Mouse (Mus musculus): ENCODE measurements around the gene Lmx1b. TPM values are rescaled to one million over a fixed set of nuclear protein-coding genes. Genes with fewer than 3 reads are reported as not detected.

Lmx1b gene
- polyA plus RNA-seq, 1 experiment = not detected

DNA sequence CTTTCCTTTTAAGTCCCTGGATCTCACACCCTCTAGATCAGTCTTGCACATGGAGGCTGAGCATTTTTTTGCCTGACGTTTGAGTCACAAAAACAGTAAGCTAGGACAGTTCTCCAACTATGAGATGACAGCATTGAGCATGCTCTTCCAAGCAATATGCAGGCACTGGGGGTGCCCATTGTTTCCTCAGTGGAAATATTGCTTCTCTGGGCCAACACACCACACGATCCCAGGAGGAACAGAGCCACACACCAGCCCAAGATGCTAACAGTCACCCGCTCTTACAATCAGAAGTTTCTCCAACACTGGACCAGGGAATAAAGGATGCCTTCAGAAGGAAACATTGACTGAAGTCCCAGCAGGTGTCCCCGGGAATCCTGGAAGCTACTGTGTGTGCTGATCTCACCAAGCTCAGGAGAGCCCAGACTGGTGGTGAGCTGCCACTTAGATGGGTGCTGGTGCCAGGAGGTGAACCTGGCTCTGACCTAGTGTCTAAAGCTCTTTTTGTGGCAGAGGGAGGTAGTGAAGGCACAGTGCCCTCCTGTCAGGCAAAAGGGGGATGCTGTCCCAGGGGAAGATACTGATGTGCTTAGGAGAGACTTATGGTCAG lies 5.7 kb downstream of the Lmx1b start:
- Histone ChIP-seq H3K27ac (ENCODE audit: insufficient read depth, low read length) (no peak overlapping the region), H3K36me3 (ENCODE audit: control insufficient read depth, insufficient read depth, low read length) (no peaks in the 10 kb centered on the region), H3K4me3 (ENCODE audit: extremely low read depth, insufficient read depth, insufficient read length) (no peak overlapping the region), H3K27me3 (ENCODE audit: control insufficient read depth, insufficient read depth, low read length) (peaks cover 39% of the 10 kb centered on the region), H3K4me1 (ENCODE audit: control insufficient read depth, insufficient read depth, insufficient read length) (peaks cover 4% of the 10 kb centered on the region; the same call in 1 of the 2 replicates)
- DNase-seq (ENCODE audit: low read depth in 1 of 2, low spot score in 2 of 2) = no peak
- TF ChIP-seq POLR2A (IDR thresholded peaks at IDR 0.05; ENCODE audit: low read depth, low read length) = no peak
- TF ChIP-seq CTCF (IDR thresholded peaks at IDR 0.05; ENCODE audit: extremely low read depth, insufficient read depth, insufficient read length, insufficient replicate concordance) = no peak
- 24% methylated on average over 4 of the region's 4 CpGs for WGBS

DNA sequence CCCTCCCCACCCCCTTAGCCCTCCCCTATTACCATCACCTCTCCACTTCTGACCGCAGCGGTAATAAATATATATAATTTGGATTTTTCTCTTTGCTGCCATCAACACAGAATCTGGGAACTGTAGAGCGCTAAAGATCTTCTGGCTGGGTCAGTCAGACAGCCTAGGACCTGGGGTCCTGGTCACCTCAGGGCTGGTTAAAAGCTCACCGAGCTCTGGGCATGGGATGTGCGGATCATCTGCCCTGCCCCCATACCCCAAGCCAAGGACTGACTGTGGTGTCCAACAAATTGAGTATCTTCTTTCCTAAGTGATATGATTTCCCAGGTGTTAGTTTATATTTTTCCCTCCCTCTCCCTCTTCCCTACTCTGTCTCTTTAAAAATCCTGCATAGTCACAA lies 6.4 kb downstream of the Lmx1b start:
- H3K4me1 ChIP-seq (ENCODE audit: control insufficient read depth, insufficient read depth, insufficient read length) = no peaks in the 10 kb centered on the region
- 17% methylated on average over 5 of the region's 5 CpGs for WGBS
- TF ChIP-seq CTCF (IDR thresholded peaks at IDR 0.05; ENCODE audit: extremely low read depth, insufficient read depth, insufficient read length, insufficient replicate concordance) (no peak), POLR2A (IDR thresholded peaks at IDR 0.05; ENCODE audit: low read depth, low read length) (no peak)
- no peak for DNase-seq (ENCODE audit: low read depth in 1 of 2, low spot score in 2 of 2)
- no peak overlapping the region for H3K4me3 ChIP-seq (ENCODE audit: extremely low read depth, insufficient read depth, insufficient read length)
- no peak overlapping the region for H3K27ac ChIP-seq (ENCODE audit: insufficient read depth, low read length)
- H3K27me3 ChIP-seq (ENCODE audit: control insufficient read depth, insufficient read depth, low read length) = peaks cover 37% of the 10 kb centered on the region
- H3K36me3 ChIP-seq (ENCODE audit: control insufficient read depth, insufficient read depth, low read length) = no peaks in the 10 kb centered on the region

DNA sequence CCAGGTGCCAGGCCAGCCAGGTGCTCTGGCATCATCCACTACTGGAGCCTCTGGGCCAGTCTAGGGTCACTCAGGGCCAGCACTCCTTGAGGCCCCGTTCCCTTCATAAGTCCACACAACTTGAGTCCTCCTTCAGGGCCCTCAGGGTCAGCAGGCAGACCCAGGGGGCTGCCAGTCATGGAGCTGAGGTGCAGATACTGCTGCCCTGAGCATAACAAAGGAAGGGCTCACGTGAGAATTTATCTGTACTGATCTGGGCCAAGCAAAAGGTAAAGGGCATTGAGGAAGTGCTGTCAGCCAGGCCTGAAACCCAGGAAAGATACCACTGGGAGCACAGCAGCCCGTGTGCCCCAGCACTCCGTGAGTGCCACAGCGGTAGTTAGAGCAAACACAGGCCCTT lies 7.1 kb downstream of the Lmx1b start:
- TF ChIP-seq POLR2A (IDR thresholded peaks at IDR 0.05; ENCODE audit: low read depth, low read length) = no peak
- H3K27me3 ChIP-seq (ENCODE audit: control insufficient read depth, insufficient read depth, low read length) = peaks cover 39% of the 10 kb centered on the region
- 14% methylated on average over 5 of the region's 5 CpGs for WGBS
- DNase-seq (ENCODE audit: low read depth in 1 of 2, low spot score in 2 of 2) = no peak
- H3K4me1 ChIP-seq (ENCODE audit: control insufficient read depth, insufficient read depth, insufficient read length) = no peaks in the 10 kb centered on the region
- H3K36me3 ChIP-seq (ENCODE audit: control insufficient read depth, insufficient read depth, low read length) = no peaks in the 10 kb centered on the region
- H3K4me3 ChIP-seq (ENCODE audit: extremely low read depth, insufficient read depth, insufficient read length) = no peak overlapping the region
- H3K27ac ChIP-seq (ENCODE audit: insufficient read depth, low read length) = no peak overlapping the region

DNA sequence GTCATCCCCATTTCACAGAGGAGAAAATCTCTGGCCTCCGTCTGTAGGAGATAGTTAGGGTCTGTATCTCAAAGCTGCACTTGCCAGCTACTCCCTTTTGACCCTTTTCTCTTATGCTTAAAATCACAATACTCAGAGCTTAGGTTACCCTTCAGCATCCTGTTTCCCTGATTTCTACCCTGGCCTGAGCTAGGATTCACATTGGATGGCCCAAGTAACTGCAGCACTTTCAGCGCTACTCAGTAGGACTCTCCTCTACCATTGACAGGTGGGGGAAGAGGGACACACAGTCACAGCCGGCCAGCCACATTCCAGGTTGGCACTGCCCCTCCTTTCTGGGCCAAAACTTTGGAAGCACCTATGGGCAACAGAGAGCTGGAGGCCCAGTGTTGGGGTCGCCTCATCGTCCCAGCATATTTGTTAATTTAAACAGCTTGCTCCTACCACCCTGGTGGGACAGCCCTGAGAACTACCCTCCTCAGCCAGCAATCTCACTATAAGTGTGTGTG lies 7.7 kb downstream of the Lmx1b start:
- TF ChIP-seq POLR2A (IDR thresholded peaks at IDR 0.05; ENCODE audit: low read depth, low read length) (no peak), CTCF (IDR thresholded peaks at IDR 0.05; ENCODE audit: extremely low read depth, insufficient read depth, insufficient read length, insufficient replicate concordance) (no peak)
- Histone ChIP-seq H3K36me3 (ENCODE audit: control insufficient read depth, insufficient read depth, low read length) (no peaks in the 10 kb centered on the region), H3K27me3 (ENCODE audit: control insufficient read depth, insufficient read depth, low read length) (peaks cover 36% of the 10 kb centered on the region), H3K4me1 (ENCODE audit: control insufficient read depth, insufficient read depth, insufficient read length) (no peaks in the 10 kb centered on the region), H3K4me3 (ENCODE audit: extremely low read depth, insufficient read depth, insufficient read length) (no peak overlapping the region), H3K27ac (ENCODE audit: insufficient read depth, low read length) (no peak overlapping the region)
- DNase-seq (ENCODE audit: low read depth in 1 of 2, low spot score in 2 of 2) = no peak
- WGBS = 21% methylated on average over 5 of the region's 5 CpGs

DNA sequence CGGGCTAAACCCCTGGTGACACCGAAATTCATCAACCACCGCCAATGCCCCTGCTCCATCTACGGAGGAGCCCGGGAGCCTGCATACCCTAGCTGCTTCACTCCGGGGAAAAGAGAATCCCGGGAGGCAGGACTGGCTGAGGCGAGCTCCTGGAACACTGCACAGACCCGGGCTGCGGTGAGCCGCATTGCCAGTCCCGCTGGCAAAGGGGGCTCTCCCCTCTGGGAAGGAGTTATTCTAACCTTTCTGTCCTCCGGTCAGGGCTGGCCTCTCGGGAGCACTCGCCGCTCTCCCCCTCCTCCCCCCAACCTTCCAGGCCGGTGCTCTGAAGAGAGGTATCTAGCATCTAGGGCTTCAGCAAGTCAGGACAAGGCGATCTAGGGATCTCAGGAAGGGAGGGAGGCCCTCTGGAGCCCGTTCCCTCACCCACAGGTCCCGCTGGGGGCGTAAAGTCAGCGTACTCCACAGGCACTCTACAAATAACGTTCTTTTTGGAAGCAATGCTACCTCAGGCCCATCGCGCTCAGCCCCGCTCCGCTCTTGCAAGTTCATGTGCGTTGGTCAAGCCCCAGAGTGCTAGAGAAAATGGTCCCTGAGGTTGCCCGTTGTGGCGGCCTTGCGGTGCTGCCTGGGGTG lies 8.5 kb downstream of the Lmx1b start:
- Histone ChIP-seq H3K27ac (ENCODE audit: insufficient read depth, low read length) (no peak overlapping the region), H3K4me1 (ENCODE audit: control insufficient read depth, insufficient read depth, insufficient read length) (no peaks in the 10 kb centered on the region), H3K4me3 (ENCODE audit: extremely low read depth, insufficient read depth, insufficient read length) (no peak overlapping the region), H3K36me3 (ENCODE audit: control insufficient read depth, insufficient read depth, low read length) (no peaks in the 10 kb centered on the region), H3K27me3 (ENCODE audit: control insufficient read depth, insufficient read depth, low read length) (peaks cover 35% of the 10 kb centered on the region)
- no peak for TF ChIP-seq CTCF (IDR thresholded peaks at IDR 0.05; ENCODE audit: extremely low read depth, insufficient read depth, insufficient read length, insufficient replicate concordance)
- no peak for TF ChIP-seq POLR2A (IDR thresholded peaks at IDR 0.05; ENCODE audit: low read depth, low read length)
- 6% methylated on average over 31 of the region's 31 CpGs for WGBS
- no peak for DNase-seq (ENCODE audit: low read depth in 1 of 2, low spot score in 2 of 2)

DNA sequence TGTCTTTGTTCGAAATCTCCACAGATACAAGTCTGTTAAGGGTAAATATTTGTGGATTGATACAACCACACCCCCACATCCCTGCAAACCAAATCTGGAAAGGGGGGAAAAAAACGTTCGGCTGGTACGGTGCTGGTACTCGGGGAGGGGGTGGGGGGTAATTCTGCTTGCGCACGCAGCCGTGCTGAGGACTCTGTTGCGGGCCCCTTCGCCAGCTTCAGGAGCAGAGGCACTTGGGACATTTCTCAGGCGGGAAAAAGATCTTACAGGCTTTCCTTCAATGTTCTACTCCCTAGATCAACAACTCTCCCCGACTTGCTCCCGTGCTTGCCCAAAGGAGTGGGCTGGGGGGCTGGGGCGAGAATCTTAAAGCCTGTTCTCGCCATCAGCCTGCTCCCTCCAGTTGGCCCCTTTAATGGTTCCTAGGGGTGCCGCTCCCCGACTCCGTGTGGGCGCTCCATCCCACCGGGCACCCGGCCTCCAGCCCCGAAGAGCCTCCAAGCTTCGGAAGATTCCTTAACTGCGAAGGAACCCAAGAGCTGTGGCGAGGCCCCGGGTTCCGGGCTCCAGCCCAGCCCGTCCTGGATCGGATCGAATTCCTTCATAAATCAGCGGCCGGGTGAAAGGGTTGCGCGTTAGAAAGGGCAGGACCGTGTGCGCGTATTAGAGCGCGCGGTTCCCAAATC lies 9.1 kb downstream of the Lmx1b start:
- DNase-seq (ENCODE audit: low read depth in 1 of 2, low spot score in 2 of 2) = no peak
- 7% methylated on average over 40 of the region's 40 CpGs for WGBS
- no peak overlapping the region for H3K4me3 ChIP-seq (ENCODE audit: extremely low read depth, insufficient read depth, insufficient read length)
- no peak for TF ChIP-seq CTCF (IDR thresholded peaks at IDR 0.05; ENCODE audit: extremely low read depth, insufficient read depth, insufficient read length, insufficient replicate concordance)
- TF ChIP-seq POLR2A (IDR thresholded peaks at IDR 0.05; ENCODE audit: low read depth, low read length) = no peak
- no peaks in the 10 kb centered on the region for H3K4me1 ChIP-seq (ENCODE audit: control insufficient read depth, insufficient read depth, insufficient read length)
- peaks cover 33% of the 10 kb centered on the region for H3K27me3 ChIP-seq (ENCODE audit: control insufficient read depth, insufficient read depth, low read length)
- no peaks in the 10 kb centered on the region for H3K36me3 ChIP-seq (ENCODE audit: control insufficient read depth, insufficient read depth, low read length)
- no peak overlapping the region for H3K27ac ChIP-seq (ENCODE audit: insufficient read depth, low read length)
